Mouse (Mus musculus) testis, adult 2 months (tissue): ENCODE results near the gene Myo10. TPM values are rescaled to one million over a fixed set of nuclear protein-coding genes. Genes with fewer than 3 reads are reported as not detected.

Source experiments
- H3K27ac ChIP-seq: fragments of 200-500 bp; 2 replicates; pipeline ENCODE4 v1.5.1; 2012; ENCODE audit warnings: low read depth, low read length; ENCODE audit not compliant: control insufficient read depth, insufficient read depth
- H3K27me3 ChIP-seq: fragments of 200-500 bp; 2 replicates; pipeline ENCODE4 v1.6.1; 2012; ENCODE audit warnings: mild to moderate bottlenecking, low read length, moderate library complexity; ENCODE audit not compliant: control insufficient read depth, insufficient read depth
- H3K36me3 ChIP-seq: fragments of 200-500 bp; 2 replicates; pipeline ENCODE4 v1.6.1; 2012; ENCODE audit warnings: mild to moderate bottlenecking, low read length; ENCODE audit not compliant: control insufficient read depth, insufficient read depth
- H3K4me1 ChIP-seq: fragments of 200-500 bp; 2 replicates; pipeline ENCODE4 v1.6.1; 2012; ENCODE audit warnings: low read length; ENCODE audit not compliant: control insufficient read depth, insufficient read depth
- H3K4me3 ChIP-seq: fragments of 200-500 bp; 2 replicates; pipeline ENCODE4 v1.5.1; 2012; ENCODE audit warnings: low read depth, mild to moderate bottlenecking, low read length, moderate library complexity, mixed read lengths; ENCODE audit not compliant: control insufficient read depth
- CTCF ChIP-seq: fragments of 200-500 bp; IDR thresholded peaks from 2 replicates; pipeline ENCODE4 v1.5.1; 2012; ENCODE audit warnings: low read depth, mild to moderate bottlenecking, inconsistent platforms, low read length, moderate library complexity; ENCODE audit not compliant: control insufficient read depth, insufficient read depth, insufficient replicate concordance
- POLR2A ChIP-seq: fragments of 200-500 bp; IDR thresholded peaks from 2 replicates; pipeline ENCODE4 v1.6.1; 2012; ENCODE audit warnings: low read depth, mild to moderate bottlenecking, inconsistent platforms, low read length, moderate library complexity; ENCODE audit not compliant: control insufficient read depth
- polyA plus RNA-seq: library from polyadenylated mRNA; depleted of rRNA; stranded (reverse); fragments of >200 nt; gene quantifications from 2 replicates; pipeline ENCODE4 v1.2.3, GENCODE M21; 2012; rRNA removed

Myo10 gene
- polyA plus RNA-seq, result 15.1 and 17.5 TPM in 2 replicates

DNA sequence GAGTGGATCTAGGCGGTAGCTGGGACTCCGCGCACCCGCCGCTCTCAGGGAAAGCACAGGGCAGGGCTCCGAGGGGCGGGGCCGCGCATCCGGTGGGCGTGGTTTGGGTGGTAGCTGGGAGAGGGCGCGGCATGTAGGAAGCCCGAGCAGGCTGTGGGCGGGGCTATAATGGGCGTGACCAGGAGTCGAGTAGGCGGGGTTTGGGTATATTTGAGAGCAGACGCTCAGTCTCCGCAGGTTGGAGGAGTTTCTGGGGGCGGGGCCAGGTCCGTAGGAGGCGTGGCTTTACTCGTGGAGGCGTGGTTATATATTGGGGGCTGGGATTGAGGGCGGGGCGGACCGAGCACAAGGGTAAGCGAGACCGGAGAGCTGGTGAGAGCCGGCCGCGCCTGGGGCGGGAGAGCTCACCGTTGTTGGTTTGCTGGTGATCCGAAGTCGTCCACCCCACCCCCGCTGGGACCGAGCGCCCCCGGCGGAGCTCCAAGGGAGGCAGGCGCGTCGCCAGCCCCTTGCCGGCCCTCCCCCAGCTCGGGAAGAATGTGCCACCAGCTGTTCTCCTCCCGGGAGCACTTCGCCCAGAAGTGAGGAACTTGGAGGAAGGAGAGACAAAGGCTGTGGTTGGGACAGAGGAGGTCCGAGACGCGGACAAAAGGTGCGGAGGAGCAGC is at the start of gene Myo10:
Gene Myo10, plus strand, starts transcription at position 326 of the 667 bp plus-strand sequence.
- Histone ChIP-seq H3K27ac (peak within 1 kb of the TSS; percentile 74), H3K27me3 (no peaks in the 10 kb centered on the region), H3K4me3 (peak within 1 kb of the TSS; percentile 76), H3K4me1 (peaks cover 5% of the 10 kb centered on the region), H3K36me3 (no peaks in the 10 kb centered on the region)
- peak; percentile 81 for TF ChIP-seq POLR2A
- no peak for TF ChIP-seq CTCF

DNA sequence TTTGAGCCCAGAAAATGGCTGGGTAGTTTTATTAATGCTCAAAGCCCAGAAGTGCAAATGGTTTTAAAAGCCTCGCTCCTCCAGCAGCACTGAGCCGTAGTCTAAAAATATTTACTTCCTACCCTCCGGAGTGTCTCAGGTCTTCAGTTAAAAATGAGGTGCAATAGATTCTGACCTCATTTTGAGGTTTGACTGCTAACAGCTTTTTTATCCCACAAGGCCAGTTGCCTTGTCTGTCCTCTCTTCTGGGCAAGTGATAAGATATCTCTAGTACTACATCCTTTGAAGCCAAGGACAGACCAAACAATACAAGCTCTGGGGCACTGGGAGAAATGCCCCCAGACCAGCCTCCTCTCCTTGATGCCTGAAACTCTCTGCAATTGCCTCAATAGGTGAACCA is 49.2 kb upstream of the Myo10 start:
- Histone ChIP-seq H3K27ac (no peak overlapping the region), H3K27me3 (no peaks in the 10 kb centered on the region), H3K4me1 (no peaks in the 10 kb centered on the region), H3K4me3 (no peak overlapping the region), H3K36me3 (no peaks in the 10 kb centered on the region)
- TF ChIP-seq POLR2A (no peak), CTCF (no peak)

DNA sequence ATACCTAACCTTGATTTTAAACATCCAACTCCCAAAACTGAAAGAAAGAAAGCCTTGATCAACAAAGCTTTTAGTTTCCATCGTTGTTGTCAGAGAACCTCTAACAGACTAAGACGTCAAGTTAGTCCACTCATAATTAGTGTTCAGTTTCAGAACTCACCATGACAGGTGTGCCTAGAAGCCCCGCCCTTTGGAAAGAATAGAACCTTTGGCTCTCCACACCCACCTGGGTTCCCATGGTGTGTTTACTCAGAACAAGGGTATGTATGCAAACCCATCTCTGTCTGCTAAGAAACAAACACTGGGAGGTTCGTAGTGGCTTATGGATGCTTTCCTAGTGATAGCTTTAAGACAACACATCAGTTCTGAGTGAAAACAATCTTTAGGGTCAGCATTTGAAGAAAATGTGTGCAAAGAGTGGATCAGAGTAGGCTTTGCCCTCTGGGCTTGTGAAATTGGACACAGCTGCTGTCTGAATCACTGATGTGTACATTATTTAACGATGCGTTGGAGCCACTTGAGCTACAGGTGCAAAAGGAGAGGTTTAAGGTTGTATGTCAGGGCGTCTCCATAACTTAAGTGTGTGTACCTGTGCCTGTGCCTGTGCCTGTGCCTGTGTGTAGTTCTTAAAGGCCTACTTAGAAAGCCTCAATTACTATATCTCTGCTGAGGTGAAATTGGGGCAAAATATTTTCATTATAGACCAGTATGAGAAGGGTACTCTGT is 48.3 kb upstream of the Myo10 start:
- TF ChIP-seq POLR2A, result no peak
- TF ChIP-seq CTCF, result no peak
- Histone ChIP-seq H3K27ac (no peak overlapping the region), H3K4me3 (no peak overlapping the region), H3K4me1 (no peaks in the 10 kb centered on the region; the same call in 1 of the 2 replicates), H3K36me3 (no peaks in the 10 kb centered on the region), H3K27me3 (no peaks in the 10 kb centered on the region)

DNA sequence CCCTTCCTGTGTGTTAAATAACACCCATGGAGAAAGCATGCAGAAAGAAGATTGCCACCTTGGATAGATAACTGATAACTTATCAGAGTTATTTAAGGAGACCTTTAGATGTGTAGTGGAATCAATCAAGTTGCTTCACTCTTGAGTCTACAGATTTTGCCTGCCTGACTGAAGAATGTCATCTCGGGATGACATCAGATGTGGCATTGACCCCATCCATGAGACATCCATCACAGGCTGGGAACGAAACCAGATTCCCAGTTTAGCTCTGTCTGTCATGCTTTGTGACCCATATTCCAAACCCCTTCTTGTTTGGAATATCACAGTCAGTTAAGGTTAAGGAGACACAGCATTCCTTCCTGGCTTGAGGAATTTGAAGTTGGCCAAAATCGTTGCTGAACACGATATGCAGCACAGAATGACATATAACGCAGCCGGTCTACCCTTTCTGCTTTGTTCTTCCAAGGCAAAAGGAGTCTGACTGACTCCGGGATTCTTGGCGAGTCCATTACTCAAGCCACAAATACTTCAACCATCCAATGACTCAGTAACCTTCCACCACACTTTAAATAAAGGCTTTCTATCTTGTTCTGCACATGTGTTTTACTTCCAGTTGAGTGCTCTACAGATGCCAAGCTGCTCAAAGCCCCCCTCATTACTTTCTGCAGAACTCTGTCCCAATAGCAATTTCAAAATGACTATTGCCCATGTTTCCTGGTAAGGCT is 44.8 kb upstream of the Myo10 start:
- no peak overlapping the region for H3K4me3 ChIP-seq
- H3K36me3 ChIP-seq, result no peaks in the 10 kb centered on the region
- H3K4me1 ChIP-seq, result no peaks in the 10 kb centered on the region; the same call in none of the 2 replicates
- TF ChIP-seq CTCF (no peak), POLR2A (no peak)
- no peak overlapping the region for H3K27ac ChIP-seq
- no peaks in the 10 kb centered on the region for H3K27me3 ChIP-seq

DNA sequence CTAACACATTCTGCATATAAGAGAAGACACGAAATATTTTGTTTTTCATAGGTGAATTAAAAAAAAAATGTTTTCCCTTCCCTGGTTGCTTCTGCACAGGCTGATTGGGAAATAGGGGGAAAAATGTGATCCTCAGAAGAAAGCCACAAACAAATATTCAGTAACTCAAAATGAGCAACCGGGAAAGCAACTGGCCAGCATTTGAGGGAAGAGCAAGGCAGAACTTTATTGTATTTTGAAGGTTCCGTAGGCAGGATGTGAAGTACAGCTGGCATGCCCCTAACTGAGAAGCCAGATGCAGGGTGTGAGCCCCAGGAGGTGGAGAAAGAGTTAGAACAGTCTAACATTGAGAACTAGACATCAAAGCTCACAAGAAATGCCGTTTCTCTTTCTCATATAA is 44.0 kb upstream of the Myo10 start:
- TF ChIP-seq CTCF (no peak), POLR2A (no peak)
- H3K27ac ChIP-seq, result no peak overlapping the region
- H3K4me1 ChIP-seq, result no peaks in the 10 kb centered on the region; the same call in none of the 2 replicates
- no peak overlapping the region for H3K4me3 ChIP-seq
- H3K36me3 ChIP-seq, result no peaks in the 10 kb centered on the region
- no peaks in the 10 kb centered on the region for H3K27me3 ChIP-seq

DNA sequence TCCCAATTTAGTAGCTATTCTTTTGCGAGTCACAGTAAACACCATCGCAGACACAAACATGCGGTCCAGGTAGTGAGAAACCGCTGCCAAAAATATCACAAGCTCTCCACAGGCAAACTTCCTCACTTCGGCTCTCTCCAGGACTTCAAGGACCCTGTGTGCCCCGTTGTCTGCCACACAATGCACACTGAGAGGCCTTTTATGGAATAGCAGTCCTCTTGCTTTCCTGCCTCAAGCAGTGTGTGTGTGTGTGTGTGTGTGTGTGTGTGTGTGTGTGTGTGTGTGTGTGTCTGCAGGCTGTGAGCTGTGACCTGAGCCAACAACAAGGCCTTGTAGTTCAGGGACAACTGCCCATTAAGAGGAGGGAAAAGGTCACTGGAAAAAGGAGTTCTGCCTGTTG is 41.6 kb upstream of the Myo10 start:
- H3K27me3 ChIP-seq, result no peaks in the 10 kb centered on the region
- peak overlapping the region; percentile 39 for H3K27ac ChIP-seq
- peaks cover 2% of the 10 kb centered on the region for H3K4me1 ChIP-seq
- TF ChIP-seq CTCF, result no peak
- no peak for TF ChIP-seq POLR2A
- no peaks in the 10 kb centered on the region for H3K36me3 ChIP-seq
- no peak overlapping the region for H3K4me3 ChIP-seq

DNA sequence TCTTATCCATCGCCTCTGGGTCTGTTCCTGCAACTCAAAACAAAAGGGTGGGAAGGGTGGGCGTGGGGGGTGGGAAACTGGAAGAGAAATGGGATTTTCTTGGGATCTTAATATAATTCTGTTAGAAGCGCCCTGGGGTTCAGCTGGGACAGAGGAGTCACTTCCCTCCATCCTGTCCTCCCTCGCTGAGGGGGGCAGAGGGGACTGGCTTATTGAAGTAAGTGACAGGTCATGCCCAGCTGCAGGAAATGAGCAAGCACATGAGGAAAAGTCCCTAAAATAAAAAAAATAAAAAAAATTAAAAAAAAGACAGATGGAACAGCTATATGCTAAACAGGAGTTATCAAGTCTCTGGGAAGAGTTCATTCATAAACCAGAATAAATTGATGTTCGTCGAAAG is 40.3 kb upstream of the Myo10 start:
- Histone ChIP-seq H3K4me1 (peaks cover 2% of the 10 kb centered on the region), H3K4me3 (no peak overlapping the region), H3K36me3 (no peaks in the 10 kb centered on the region), H3K27me3 (no peaks in the 10 kb centered on the region), H3K27ac (no peak overlapping the region)
- TF ChIP-seq CTCF (no peak), POLR2A (no peak)
